Mouse (Mus musculus) stomach, embryonic 14.5 days (tissue): Measurements from ENCODE around the gene Maml3. TPM values are rescaled to one million over a fixed set of nuclear protein-coding genes. Genes with fewer than 3 reads are reported as not detected.
A peak's percentile ranks its signal among the peaks of the same experiment; 100 is the strongest.

Source experiments
- ATAC-seq: fragments of 200-750 bp; cut with Nextera tagmentation; 2 replicates; pipeline ENCODE4 v1.8.0; 2017; ENCODE audit warnings: low read depth, moderate TSS enrichment; ENCODE audit not compliant: insufficient number of reproducible peaks, insufficient read depth, low FRiP score
- H3K27ac ChIP-seq: fragments of 300-500 bp; sonication (generic); 2 replicates; pipeline ENCODE4 v1.5.1; 2014; ENCODE audit warnings: mild to moderate bottlenecking, low read length, moderate library complexity, mixed read lengths
- H3K27me3 ChIP-seq: fragments of 300-500 bp; sonication (generic); 2 replicates; pipeline ENCODE4 v1.6.1; 2014; ENCODE audit warnings: low read length, control low read depth, mixed read lengths; ENCODE audit not compliant: control insufficient read depth, insufficient read depth
- H3K36me3 ChIP-seq: fragments of 300-500 bp; sonication (generic); 2 replicates; pipeline ENCODE4 v1.6.1; 2014; ENCODE audit warnings: mild to moderate bottlenecking, control low read depth, low read length, moderate library complexity, mixed read lengths; ENCODE audit not compliant: control insufficient read depth, insufficient read depth
- H3K4me1 ChIP-seq: fragments of 300-500 bp; sonication (generic); 2 replicates; pipeline ENCODE4 v1.6.1; 2014; ENCODE audit warnings: low read length, control low read depth, mixed read lengths; ENCODE audit not compliant: control insufficient read depth, insufficient read depth
- H3K4me2 ChIP-seq: fragments of 300-500 bp; sonication (generic); replicated peaks from 2 replicates; pipeline ENCODE4 v1.6.1; 2014; ENCODE audit warnings: low read depth, low read length, control low read depth
- H3K4me3 ChIP-seq: fragments of 300-500 bp; sonication (generic); 2 replicates; pipeline ENCODE4 v1.5.1; 2014; ENCODE audit warnings: low read depth, low read length, control low read depth
- H3K9ac ChIP-seq: fragments of 300-500 bp; sonication (generic); replicated peaks from 2 replicates; pipeline ENCODE4 v1.6.1; 2014; ENCODE audit warnings: low read depth, mild to moderate bottlenecking, control low read depth, low read length, moderate library complexity, mixed read lengths
- H3K9me3 ChIP-seq: fragments of 300-500 bp; sonication (generic); 2 replicates; pipeline ENCODE4 v1.6.1; 2016; ENCODE audit warnings: low read depth, low read length, control low read depth; ENCODE audit not compliant: control insufficient read depth
- WGBS: fragments of 180-500 bp; shearing (Covaris S2); extraction: QIAGEN DNeasy Blood & Tissue Kit; methylation state at CpG from one replicate; pipeline ENCODE4 v1.1.7; 2014; 5-methylcytosine and 5-hydroxymethylcytosine counted together
- polyA plus RNA-seq: library from polyadenylated mRNA; unstranded; fragments of >200 nt; fragmentation: Nextera tagmentation; extraction: Ambion mirVana; gene quantifications from 2 replicates; pipeline ENCODE4 v1.2.1, GENCODE M21; 2014

Gene Maml3
- polyA plus RNA-seq, 1 experiment from 2014 or later = 9.3 TPM

GRCm38 (mm10) chr3:51661376-51661775 lies 443.5 kb downstream of the Maml3 start:
- Histone ChIP-seq H3K4me1 (0 out of 2 replicates have a peak, but pooled peaks cover 2% of the 10 kb centered on the region), H3K9ac (no peak overlapping the region), H3K27ac (peak overlapping the region; percentile 49; the same call in 1 of the 2 replicates), H3K9me3 (no peaks in the 10 kb centered on the region), H3K4me3 (0 out of 2 replicates have a peak overlapping the region, but pooled peaks have one; percentile 6), H3K36me3 (no peaks in the 10 kb centered on the region), H3K27me3 (no peaks in the 10 kb centered on the region), H3K4me2 (peak overlapping the region; percentile 14; the same call in 1 of the 2 replicates)
- WGBS = 43% methylated on average over 5 of the region's 5 CpGs
- no peak for ATAC-seq

GRCm38 (mm10) chr3:51660821-51661276 lies 444.0 kb downstream of the Maml3 start:
- peak overlapping the region; percentile 14; the same call in 1 of the 2 replicates for H3K4me2 ChIP-seq
- H3K27ac ChIP-seq = peak overlapping the region; percentile 49; the same call in 1 of the 2 replicates
- ATAC-seq = peak; percentile 23; the same call in 1 of the 2 replicates

GRCm38 (mm10) chr3:51660060-51660459 lies 444.8 kb downstream of the Maml3 start, which contains the start of gene Mgst2:
Mgst2 (plus strand) TSS chr3:51660360.
- Histone ChIP-seq H3K4me2 (peak within 1 kb of the TSS; percentile 14; the same call in 1 of the 2 replicates), H3K9ac (no peak within 1 kb of the TSS), H3K36me3 (no peaks in the 10 kb centered on the region), H3K4me1 (0 out of 2 replicates have a peak, but pooled peaks cover 2% of the 10 kb centered on the region), H3K9me3 (no peaks in the 10 kb centered on the region), H3K27ac (peak within 1 kb of the TSS; percentile 49; the same call in 1 of the 2 replicates), H3K4me3 (0 out of 2 replicates have a peak within 1 kb of the TSS, but pooled peaks have one; percentile 6), H3K27me3 (no peaks in the 10 kb centered on the region)
- 38% methylated on average over 4 of the region's 4 CpGs for WGBS
- ATAC-seq = no peak

More at GRCm38 (mm10) chr3:51660821-51661276, 444.0 kb downstream of the Maml3 start:
- no peaks in the 10 kb centered on the region for H3K27me3 ChIP-seq
- H3K9ac ChIP-seq = no peak overlapping the region
- 0 out of 2 replicates have a peak, but pooled peaks cover 2% of the 10 kb centered on the region for H3K4me1 ChIP-seq
- H3K9me3 ChIP-seq = no peaks in the 10 kb centered on the region
- 70% methylated on average over 3 of the region's 3 CpGs for WGBS
- 0 out of 2 replicates have a peak overlapping the region, but pooled peaks have one; percentile 6 for H3K4me3 ChIP-seq
- H3K36me3 ChIP-seq = no peaks in the 10 kb centered on the region

GRCm38 (mm10) chr3:51659415-51659814 lies 445.5 kb downstream of the Maml3 start:
- Histone ChIP-seq H3K9ac (no peak overlapping the region), H3K4me1 (0 out of 2 replicates have a peak, but pooled peaks cover 2% of the 10 kb centered on the region), H3K9me3 (no peaks in the 10 kb centered on the region), H3K4me2 (no peak overlapping the region), H3K27me3 (no peaks in the 10 kb centered on the region), H3K27ac (no peak overlapping the region), H3K4me3 (no peak overlapping the region), H3K36me3 (no peaks in the 10 kb centered on the region)
- no peak for ATAC-seq
- WGBS = 80% methylated on average over 5 of the region's 5 CpGs

- Histone ChIP-seq H3K27me3 (no peaks in the 10 kb centered on the region), H3K36me3 (no peaks in the 10 kb centered on the region), H3K4me1 (peaks cover 7% of the 10 kb centered on the region), H3K4me3 (no peak overlapping the region), H3K27ac (no peak overlapping the region), H3K9me3 (no peaks in the 10 kb centered on the region), H3K4me2 (no peak overlapping the region), H3K9ac (no peak overlapping the region)
- ATAC-seq = no peak
- WGBS = 78% methylated on average over 6 of the region's 6 CpGs
These were observed 450.4 kb downstream of the Maml3 start for GRCm38 (mm10) chr3:51654303-51655055.

GRCm38 (mm10) chr3:51652701-51653100 lies 452.2 kb downstream of the Maml3 start:
- Histone ChIP-seq H3K4me3 (no peak overlapping the region), H3K9ac (no peak overlapping the region), H3K27me3 (no peaks in the 10 kb centered on the region), H3K36me3 (no peaks in the 10 kb centered on the region), H3K27ac (peak overlapping the region; percentile 1; the same call in 1 of the 2 replicates), H3K9me3 (no peaks in the 10 kb centered on the region), H3K4me2 (peak overlapping the region; percentile 34), H3K4me1 (peaks cover 7% of the 10 kb centered on the region)
- 2% methylated on average over 9 of the region's 9 CpGs for WGBS
- ATAC-seq = peak; percentile 65

GRCm38 (mm10) chr3:51652292-51652691 lies 452.6 kb downstream of the Maml3 start:
- no peak overlapping the region for H3K9ac ChIP-seq
- H3K4me3 ChIP-seq = no peak overlapping the region
- ATAC-seq = peak; percentile 72
- H3K27me3 ChIP-seq = no peaks in the 10 kb centered on the region
- H3K36me3 ChIP-seq = no peaks in the 10 kb centered on the region
- H3K4me1 ChIP-seq = peaks cover 7% of the 10 kb centered on the region
- H3K9me3 ChIP-seq = no peaks in the 10 kb centered on the region
- 4% methylated on average over 9 of the region's 9 CpGs for WGBS
- H3K27ac ChIP-seq = no peak overlapping the region; the same call in 1 of the 2 replicates
- H3K4me2 ChIP-seq = peak overlapping the region; percentile 34

GRCm38 (mm10) chr3:51651149-51651548 lies 453.7 kb downstream of the Maml3 start:
- Histone ChIP-seq H3K4me1 (peaks cover 7% of the 10 kb centered on the region), H3K36me3 (no peaks in the 10 kb centered on the region), H3K27ac (no peak overlapping the region), H3K4me3 (no peak overlapping the region), H3K4me2 (no peak overlapping the region), H3K9me3 (no peaks in the 10 kb centered on the region), H3K27me3 (no peaks in the 10 kb centered on the region), H3K9ac (no peak overlapping the region)
- no peak for ATAC-seq
- WGBS = 75% methylated on average over 2 of the region's 2 CpGs
